Mouse (Mus musculus) forebrain, embryonic 14.5 days (tissue): ENCODE measurements at regions not wholly inside any gene's neighbourhood (a gene's known extent, or its start where the extent isn't known, plus 50 kb on each side); places are given as distances from the start of the nearest gene placed in this dataset.

Experiments
- ATAC-seq: fragments of 200-750 bp; cut with Nextera tagmentation; 2 replicates; pipeline ENCODE4 v1.8.0; 2017; ENCODE audit warnings: mild to moderate bottlenecking, moderate library complexity
- DNase-seq: peaks from one replicate; pipeline ENCODE4 v3.0.0-alpha.2; 2015; ENCODE audit warnings: low spot score
- H3K27ac ChIP-seq: fragments of 300-500 bp; sonication (generic); 2 replicates; pipeline ENCODE4 v1.5.1; 2014; ENCODE audit warnings: low read depth, mild to moderate bottlenecking, control low read depth, low read length, moderate library complexity
- H3K27me3 ChIP-seq: fragments of 300-500 bp; sonication (generic); replicated peaks from 2 replicates; pipeline ENCODE4 v1.6.1; 2014; ENCODE audit warnings: low read length, control low read depth, mixed read lengths; ENCODE audit not compliant: control insufficient read depth, insufficient read depth
- H3K36me3 ChIP-seq: fragments of 300-500 bp; sonication (generic); 2 replicates; pipeline ENCODE4 v1.6.1; 2014; ENCODE audit warnings: low read length, control low read depth; ENCODE audit not compliant: control insufficient read depth, insufficient read depth
- H3K4me1 ChIP-seq: fragments of 300-500 bp; sonication (generic); 2 replicates; pipeline ENCODE4 v1.6.1; 2014; ENCODE audit warnings: antibody characterized with exemption, low read length, control low read depth; ENCODE audit not compliant: control insufficient read depth, insufficient read depth
- H3K4me2 ChIP-seq: fragments of 300-500 bp; sonication (generic); 2 replicates; pipeline ENCODE4 v1.6.1; 2014; ENCODE audit warnings: mild to moderate bottlenecking, control low read depth, low read length
- H3K4me3 ChIP-seq: fragments of 300-500 bp; sonication (generic); 2 replicates; pipeline ENCODE4 v1.5.1; 2014; ENCODE audit warnings: low read depth, low read length, control low read depth
- H3K9ac ChIP-seq: fragments of 300-500 bp; sonication (generic); 2 replicates; pipeline ENCODE4 v1.6.1; 2014; ENCODE audit warnings: mild to moderate bottlenecking, low read length, control low read depth, moderate library complexity
- H3K9me3 ChIP-seq: fragments of 300-500 bp; sonication (generic); replicated peaks from 2 replicates; pipeline ENCODE4 v1.6.1; 2016; ENCODE audit warnings: low read length, control low read depth, mixed read lengths; ENCODE audit not compliant: control insufficient read depth
- WGBS: fragments of 180-500 bp; shearing (Covaris S2); extraction: QIAGEN DNeasy Blood & Tissue Kit; methylation state at CpG from one replicate; pipeline ENCODE4 v1.1.7; 2014; 5-methylcytosine and 5-hydroxymethylcytosine counted together

DNA sequence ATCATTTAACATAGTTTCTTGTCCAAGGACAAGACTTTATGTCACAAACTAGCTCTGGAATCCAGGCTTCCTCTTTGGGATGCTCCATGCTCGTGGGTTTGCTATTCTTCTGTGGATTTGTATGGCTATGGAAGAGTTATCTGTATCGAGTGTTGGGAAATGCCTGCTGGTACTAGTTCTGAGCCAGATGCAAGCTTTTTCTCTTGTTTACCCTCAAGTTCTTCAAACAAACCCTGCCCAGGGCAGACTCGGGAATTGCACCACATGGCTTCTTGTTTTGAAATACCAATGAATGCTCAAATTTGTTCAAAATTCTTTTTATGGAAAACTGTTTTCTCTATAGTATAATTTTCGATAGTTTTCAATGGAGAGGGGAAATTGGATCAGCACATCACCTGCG is 400.5 kb upstream of the Sall1 start:
- no peaks in the 10 kb centered on the region for H3K27me3 ChIP-seq
- no peaks in the 10 kb centered on the region for H3K4me1 ChIP-seq
- no peak overlapping the region for H3K4me2 ChIP-seq
- no peak overlapping the region for H3K9ac ChIP-seq
- DNase-seq (no peak), ATAC-seq (no peak)
- no peak overlapping the region for H3K4me3 ChIP-seq
- H3K27ac ChIP-seq = no peak overlapping the region
- no peaks in the 10 kb centered on the region for H3K9me3 ChIP-seq
- H3K36me3 ChIP-seq = no peaks in the 10 kb centered on the region
- 89% methylated on average over 5 of the region's 5 CpGs for whole genome bisulfite sequencing

DNA sequence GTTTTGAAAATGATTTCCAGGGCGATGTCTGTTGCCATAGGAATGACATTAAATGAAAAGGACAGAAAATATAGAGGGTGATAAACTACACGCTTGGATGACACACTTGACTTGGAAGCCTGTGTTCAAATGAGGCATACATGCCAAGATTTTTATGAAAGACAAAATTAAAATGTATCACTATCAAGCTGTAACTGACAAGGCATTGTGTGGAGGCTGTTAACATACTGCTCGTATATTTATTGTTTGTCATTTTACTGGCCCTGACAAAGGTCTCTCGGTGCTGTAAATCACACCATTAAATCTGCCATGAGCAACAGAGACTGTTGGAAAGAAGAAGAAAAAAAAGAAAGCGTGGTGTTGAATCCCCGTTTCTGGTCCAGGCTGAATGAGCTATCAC is 395.3 kb upstream of the Sall1 start:
- Histone ChIP-seq H3K4me1 (no peaks in the 10 kb centered on the region), H3K36me3 (no peaks in the 10 kb centered on the region), H3K27me3 (no peaks in the 10 kb centered on the region), H3K4me3 (no peak overlapping the region), H3K9me3 (no peaks in the 10 kb centered on the region), H3K9ac (no peak overlapping the region), H3K27ac (no peak overlapping the region), H3K4me2 (no peak overlapping the region)
- ATAC-seq = no peak
- 75% methylated on average over 6 of the region's 6 CpGs for WGBS
- DNase-seq = peak; percentile 33

DNA sequence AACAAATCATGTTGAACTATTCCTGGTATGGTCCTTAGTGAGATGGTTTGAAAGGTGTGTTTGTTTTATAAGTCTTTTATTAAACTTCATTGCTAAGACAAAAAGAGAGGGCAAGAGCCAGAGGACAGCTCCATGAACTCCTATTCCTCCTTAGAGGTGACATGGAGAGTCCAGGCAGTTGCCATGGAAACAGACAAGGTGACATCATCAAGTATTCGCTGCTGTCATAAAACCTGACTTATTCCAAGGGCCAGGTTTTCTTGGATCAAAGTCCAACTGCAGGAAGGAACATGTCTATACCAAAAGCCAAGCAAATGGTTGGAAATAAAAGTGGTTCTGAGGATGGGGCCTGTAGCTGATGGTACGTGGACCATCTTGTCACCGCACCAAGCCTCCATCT is 383.0 kb upstream of the Sall1 start:
- H3K4me3 ChIP-seq = no peak overlapping the region
- H3K36me3 ChIP-seq = no peaks in the 10 kb centered on the region
- ATAC-seq (no peak), DNase-seq (no peak)
- H3K9me3 ChIP-seq = no peaks in the 10 kb centered on the region
- no peaks in the 10 kb centered on the region for H3K4me1 ChIP-seq
- H3K9ac ChIP-seq = no peak overlapping the region
- H3K27me3 ChIP-seq = no peaks in the 10 kb centered on the region
- WGBS = 89% methylated on average over 3 of the region's 3 CpGs
- no peak overlapping the region for H3K4me2 ChIP-seq
- H3K27ac ChIP-seq = no peak overlapping the region

DNA sequence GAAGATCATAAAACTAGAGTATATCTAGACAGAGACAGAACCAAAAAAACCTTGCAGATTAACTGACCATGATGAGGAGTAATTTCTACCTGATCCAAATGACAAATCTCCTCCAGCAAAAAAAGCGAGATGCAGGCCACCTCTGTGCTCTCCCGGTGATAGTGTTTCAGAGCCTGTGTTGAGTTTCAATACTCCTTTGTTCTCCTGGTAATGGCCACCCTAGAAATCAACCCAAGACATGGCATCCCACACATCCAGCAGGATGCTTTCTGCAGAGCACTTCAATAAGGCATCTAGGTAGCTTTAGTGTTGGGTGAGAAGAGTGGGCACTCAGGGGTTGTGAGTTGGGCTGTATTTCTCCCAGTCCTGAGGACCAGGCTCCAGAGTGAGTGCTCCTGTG is 371.3 kb upstream of the Sall1 start:
- ATAC-seq (no peak), DNase-seq (no peak)
- Histone ChIP-seq H3K36me3 (no peaks in the 10 kb centered on the region), H3K27ac (no peak overlapping the region), H3K4me2 (no peak overlapping the region), H3K27me3 (no peaks in the 10 kb centered on the region), H3K4me3 (no peak overlapping the region), H3K4me1 (0 out of 2 replicates have a peak, but pooled peaks cover 3% of the 10 kb centered on the region), H3K9me3 (no peaks in the 10 kb centered on the region), H3K9ac (no peak overlapping the region)
- 79% methylated on average over 2 of the region's 2 CpGs for WGBS

GRCm38 (mm10) chr8:89412500-89412899 is 368.5 kb upstream of the Sall1 start:
- Histone ChIP-seq H3K4me1 (0 out of 2 replicates have a peak, but pooled peaks cover 3% of the 10 kb centered on the region), H3K4me2 (no peak overlapping the region), H3K9ac (no peak overlapping the region), H3K27me3 (no peaks in the 10 kb centered on the region), H3K36me3 (no peaks in the 10 kb centered on the region), H3K4me3 (no peak overlapping the region), H3K9me3 (no peaks in the 10 kb centered on the region), H3K27ac (no peak overlapping the region)
- ATAC-seq (no peak), DNase-seq (peak; percentile 17)
- 55% methylated on average over 8 of the region's 8 CpGs for WGBS

- Histone ChIP-seq H3K4me3 (no peak overlapping the region), H3K36me3 (no peaks in the 10 kb centered on the region), H3K9me3 (no peaks in the 10 kb centered on the region), H3K4me1 (0 out of 2 replicates have a peak, but pooled peaks cover 3% of the 10 kb centered on the region), H3K27ac (no peak overlapping the region), H3K27me3 (no peaks in the 10 kb centered on the region), H3K9ac (no peak overlapping the region), H3K4me2 (no peak overlapping the region)
- ATAC-seq = no peak
- DNase-seq = no peak
- 44% methylated on average over 7 of the region's 7 CpGs for WGBS
These were observed 368.1 kb upstream of the Sall1 start for GRCm38 (mm10) chr8:89412046-89412445.

DNA sequence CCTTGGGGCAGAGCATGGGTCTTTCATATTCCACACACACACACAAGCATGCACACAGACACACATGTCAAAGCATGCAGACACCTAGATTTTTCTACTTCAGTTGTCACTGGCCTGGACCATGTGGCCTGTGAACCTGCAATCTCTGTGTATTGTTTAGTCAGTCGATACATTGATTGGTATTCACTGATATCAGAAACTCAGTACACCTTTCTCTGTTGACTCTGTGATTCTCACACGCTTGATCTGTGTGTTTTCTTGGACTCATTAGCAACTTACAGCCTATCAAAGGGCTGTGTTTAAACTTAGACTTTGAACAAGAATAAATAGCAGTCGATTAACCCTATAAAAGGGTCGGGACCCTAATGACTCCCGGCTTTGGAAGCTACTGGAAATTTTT is 362.7 kb upstream of the Sall1 start:
- ATAC-seq = no peak
- Histone ChIP-seq H3K9me3 (no peaks in the 10 kb centered on the region), H3K4me3 (no peak overlapping the region), H3K27me3 (no peaks in the 10 kb centered on the region), H3K27ac (no peak overlapping the region), H3K4me1 (no peaks in the 10 kb centered on the region), H3K36me3 (no peaks in the 10 kb centered on the region), H3K9ac (no peak overlapping the region), H3K4me2 (no peak overlapping the region)
- no peak for DNase-seq
- 77% methylated on average over 5 of the region's 5 CpGs for WGBS

- no peaks in the 10 kb centered on the region for H3K36me3 ChIP-seq
- no peak overlapping the region for H3K9ac ChIP-seq
- H3K27ac ChIP-seq = no peak overlapping the region
- H3K27me3 ChIP-seq = no peaks in the 10 kb centered on the region
- no peaks in the 10 kb centered on the region for H3K9me3 ChIP-seq
- no peaks in the 10 kb centered on the region for H3K4me1 ChIP-seq
- ATAC-seq = no peak
- no peak overlapping the region for H3K4me2 ChIP-seq
- no peak for DNase-seq
- no peak overlapping the region for H3K4me3 ChIP-seq
- WGBS = 90% methylated on average over 3 of the region's 3 CpGs
These were observed 360.3 kb upstream of the Sall1 start for GRCm38 (mm10) chr8:89404287-89404686.

GRCm38 (mm10) chr8:89396673-89397072 is 352.7 kb upstream of the Sall1 start:
- Histone ChIP-seq H3K27ac (no peak overlapping the region), H3K27me3 (no peaks in the 10 kb centered on the region), H3K4me1 (no peaks in the 10 kb centered on the region), H3K4me2 (no peak overlapping the region), H3K9me3 (no peaks in the 10 kb centered on the region), H3K9ac (no peak overlapping the region), H3K4me3 (no peak overlapping the region), H3K36me3 (no peaks in the 10 kb centered on the region)
- ATAC-seq (no peak), DNase-seq (no peak)
